Mouse (Mus musculus) stomach, embryonic 15.5 days (tissue): Measurements from ENCODE around the gene Nfia. TPM values are rescaled to one million over a fixed set of nuclear protein-coding genes. Genes with fewer than 3 reads are reported as not detected.

ENCODE experiments used
- ATAC-seq: fragments of 200-750 bp; cut with Nextera tagmentation; 2 replicates; pipeline ENCODE4 v1.8.0; 2017; ENCODE audit warnings: low read depth, moderate number of reproducible peaks, moderate TSS enrichment; ENCODE audit not compliant: insufficient read depth, low FRiP score
- H3K27ac ChIP-seq: fragments of 300-500 bp; sonication (generic); 2 replicates; pipeline ENCODE4 v1.5.1; 2015; ENCODE audit warnings: mild to moderate bottlenecking, inconsistent platforms
- H3K27me3 ChIP-seq: fragments of 300-500 bp; sonication (generic); replicated peaks from 2 replicates; pipeline ENCODE4 v1.6.1; 2015; ENCODE audit warnings: inconsistent platforms
- H3K36me3 ChIP-seq: fragments of 300-500 bp; sonication (generic); 2 replicates; pipeline ENCODE4 v1.6.1; 2015; ENCODE audit warnings: inconsistent platforms
- H3K4me1 ChIP-seq: fragments of 300-500 bp; sonication (generic); 2 replicates; pipeline ENCODE4 v1.6.1; 2015; ENCODE audit warnings: inconsistent platforms
- H3K4me2 ChIP-seq: fragments of 300-500 bp; sonication (generic); 2 replicates; pipeline ENCODE4 v1.6.1; 2015; ENCODE audit warnings: mild to moderate bottlenecking, inconsistent platforms
- H3K4me3 ChIP-seq: fragments of 300-500 bp; sonication (generic); replicated peaks from 2 replicates; pipeline ENCODE4 v1.5.1; 2015; ENCODE audit warnings: inconsistent platforms
- H3K9ac ChIP-seq: fragments of 300-500 bp; sonication (generic); 2 replicates; pipeline ENCODE4 v1.6.1; 2015; ENCODE audit warnings: inconsistent platforms
- H3K9me3 ChIP-seq: fragments of 300-500 bp; sonication (generic); 2 replicates; pipeline ENCODE4 v1.6.1; 2016; ENCODE audit warnings: inconsistent platforms
- WGBS: fragments of 180-500 bp; shearing (Covaris S2); methylation state at CpG from one replicate; pipeline ENCODE4 v1.1.7; 2015; 5-methylcytosine and 5-hydroxymethylcytosine counted together
- polyA plus RNA-seq: library from polyadenylated mRNA; unstranded; fragments of >200 nt; fragmentation: Nextera tagmentation; extraction: Ambion mirVana; gene quantifications from 2 replicates; pipeline ENCODE4 v1.2.1, GENCODE M21; 2015

Gene Nfia
- polyA plus RNA-seq, 1 experiment from 2014 or later, result 45.5 TPM

- Histone ChIP-seq H3K9ac (no peak overlapping the region), H3K27ac (no peak overlapping the region), H3K4me1 (peaks cover 5% of the 10 kb centered on the region; the same call in 1 of the 2 replicates), H3K36me3 (no peaks in the 10 kb centered on the region), H3K4me2 (no peak overlapping the region), H3K4me3 (no peak overlapping the region), H3K27me3 (no peaks in the 10 kb centered on the region), H3K9me3 (no peaks in the 10 kb centered on the region)
- 77% methylated on average over 5 of the region's 5 CpGs for WGBS
- ATAC-seq, result no peak
These were observed 216.2 kb downstream of the Nfia start for GRCm38 (mm10) chr4:97988703-97989102.

DNA sequence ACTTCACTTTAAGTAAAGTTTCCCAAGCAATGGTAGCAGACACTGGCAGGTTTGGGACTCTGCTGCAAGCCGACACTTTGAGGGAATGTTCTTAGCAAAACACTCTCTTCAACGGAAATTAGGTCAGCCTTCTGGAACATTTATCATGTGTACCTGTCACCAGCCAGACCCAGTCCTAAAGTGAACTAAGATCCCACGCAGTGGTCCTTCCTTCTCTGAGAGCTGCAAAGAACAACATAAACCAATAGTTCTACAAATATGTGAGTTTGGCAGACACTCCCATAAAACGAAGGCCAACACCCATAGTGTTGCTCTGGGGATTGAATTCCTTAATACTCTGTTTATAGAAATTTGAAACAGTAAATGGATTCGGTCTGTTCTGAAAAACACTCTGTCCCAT is 217.9 kb downstream of the Nfia start:
- peak; percentile 22; the same call in 1 of the 2 replicates for ATAC-seq
- 18% methylated on average over 5 of the region's 5 CpGs for WGBS
- Histone ChIP-seq H3K4me3 (no peak overlapping the region), H3K9ac (no peak overlapping the region), H3K4me1 (peaks cover 5% of the 10 kb centered on the region; the same call in 1 of the 2 replicates), H3K27ac (peak overlapping the region; percentile 31; the same call in 1 of the 2 replicates), H3K27me3 (no peaks in the 10 kb centered on the region), H3K4me2 (no peak overlapping the region), H3K9me3 (no peaks in the 10 kb centered on the region), H3K36me3 (no peaks in the 10 kb centered on the region)

DNA sequence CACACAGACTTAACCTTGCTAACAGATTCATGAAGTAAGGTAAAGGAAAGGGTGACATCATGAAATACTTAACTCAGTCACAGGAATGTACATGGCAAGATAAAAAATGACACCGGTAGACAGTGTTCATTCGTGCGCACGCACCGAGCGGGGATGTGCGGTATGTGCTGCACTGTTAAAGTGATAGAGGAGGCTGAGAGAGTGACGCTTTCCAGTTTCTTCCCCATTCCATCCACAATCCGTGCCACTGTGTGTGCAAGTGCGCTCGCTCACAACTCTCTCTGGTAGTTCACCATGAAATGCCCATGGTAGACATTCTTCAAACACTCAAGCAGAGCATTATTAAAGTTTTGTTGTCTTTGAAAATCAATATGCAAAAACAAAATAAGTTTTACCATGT is 218.9 kb downstream of the Nfia start:
- ATAC-seq, result no peak
- Histone ChIP-seq H3K4me1 (peaks cover 5% of the 10 kb centered on the region; the same call in 1 of the 2 replicates), H3K9ac (no peak overlapping the region), H3K27ac (no peak overlapping the region), H3K4me2 (no peak overlapping the region), H3K4me3 (no peak overlapping the region), H3K27me3 (no peaks in the 10 kb centered on the region), H3K9me3 (no peaks in the 10 kb centered on the region), H3K36me3 (no peaks in the 10 kb centered on the region)
- 89% methylated on average over 11 of the region's 11 CpGs for WGBS

- Histone ChIP-seq H3K4me2 (no peak overlapping the region), H3K9me3 (no peaks in the 10 kb centered on the region), H3K27ac (no peak overlapping the region), H3K36me3 (no peaks in the 10 kb centered on the region), H3K4me3 (no peak overlapping the region), H3K9ac (no peak overlapping the region), H3K4me1 (peaks cover 5% of the 10 kb centered on the region; the same call in 1 of the 2 replicates), H3K27me3 (no peaks in the 10 kb centered on the region)
- no peak for ATAC-seq
- WGBS, result 53% methylated on average over 3 of the region's 3 CpGs
These were observed 219.3 kb downstream of the Nfia start for GRCm38 (mm10) chr4:97991880-97992279.

DNA sequence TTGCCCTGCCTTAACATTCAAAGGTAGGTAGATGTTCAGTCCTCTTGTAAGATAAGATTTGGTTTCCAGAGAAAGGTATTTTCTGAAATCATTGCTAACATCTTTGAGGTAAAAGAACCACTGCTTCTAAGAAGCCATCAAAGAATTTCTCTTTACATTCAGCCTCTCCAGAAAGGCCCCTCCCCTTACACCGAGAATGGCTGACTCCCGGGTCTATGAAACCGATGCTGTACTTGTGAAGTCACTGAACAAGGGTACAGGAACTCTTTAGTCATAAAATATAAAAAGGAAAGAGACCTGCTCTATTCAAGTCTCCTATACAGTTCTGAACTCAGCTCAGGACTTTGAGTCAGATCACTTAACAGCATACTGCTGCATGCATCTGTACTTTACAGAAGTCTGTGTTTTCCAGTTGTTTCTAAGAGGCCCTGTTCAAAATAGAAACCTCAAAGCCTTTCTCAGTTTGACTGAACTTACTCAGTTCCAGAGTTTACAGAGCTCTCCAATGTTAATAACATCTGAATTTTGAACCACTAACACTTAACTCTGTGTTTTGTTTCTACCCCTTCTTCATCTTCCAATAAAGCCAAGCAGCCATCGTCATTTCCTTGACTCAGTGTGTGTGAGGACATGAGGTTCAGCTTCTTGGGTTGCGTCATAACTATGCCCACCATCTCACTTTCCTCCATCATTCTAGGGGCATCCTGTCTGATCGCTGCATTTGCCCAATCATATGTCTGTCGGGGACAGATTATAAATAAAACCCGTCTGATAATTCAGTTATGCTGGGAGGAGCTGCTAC is 223.6 kb downstream of the Nfia start:
- no peaks in the 10 kb centered on the region for H3K27me3 ChIP-seq
- no peak overlapping the region for H3K27ac ChIP-seq

DNA sequence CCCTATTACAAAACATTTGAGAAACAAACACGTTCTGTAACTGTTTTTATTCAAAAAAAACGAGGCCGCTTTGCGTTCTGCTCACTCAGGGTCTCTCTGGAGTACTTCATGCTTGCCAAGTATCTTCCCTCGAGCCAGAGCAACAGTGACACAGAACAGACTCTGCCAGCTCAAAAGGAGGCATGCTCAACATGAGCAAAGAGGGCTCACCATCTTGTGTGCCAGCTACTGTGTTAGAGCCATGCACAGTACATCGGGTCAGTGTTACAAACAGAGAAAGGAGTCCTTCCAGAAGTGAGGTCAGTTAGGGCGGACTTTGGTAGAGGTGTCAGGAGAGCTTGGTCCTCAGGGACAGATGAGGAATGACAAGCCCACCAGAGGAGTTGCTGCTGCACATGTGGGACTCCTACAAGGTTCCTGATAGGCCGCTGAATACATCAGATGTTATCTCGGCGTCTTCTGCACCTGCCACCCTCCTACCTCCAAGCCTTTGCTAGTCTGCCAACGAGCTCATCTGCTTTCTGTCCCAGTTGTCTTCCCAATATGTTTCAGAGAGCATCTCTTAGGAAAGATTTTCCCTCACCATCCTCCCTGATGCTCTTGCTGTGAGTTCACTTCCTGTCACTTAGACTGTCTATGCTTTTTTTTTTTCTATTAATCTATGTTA is 224.8 kb downstream of the Nfia start:
- H3K27me3 ChIP-seq, result no peaks in the 10 kb centered on the region
- no peak overlapping the region for H3K27ac ChIP-seq
- no peak for ATAC-seq
- no peak overlapping the region for H3K9ac ChIP-seq
- 73% methylated on average over 11 of the region's 11 CpGs for WGBS
- H3K9me3 ChIP-seq, result no peaks in the 10 kb centered on the region
- H3K4me1 ChIP-seq, result peaks cover 4% of the 10 kb centered on the region; the same call in 1 of the 2 replicates
- H3K4me3 ChIP-seq, result no peak overlapping the region
- no peaks in the 10 kb centered on the region for H3K36me3 ChIP-seq
- no peak overlapping the region for H3K4me2 ChIP-seq

More for the DNA sequence above, 223.6 kb downstream of the Nfia start:
- Histone ChIP-seq H3K4me2 (no peak overlapping the region), H3K36me3 (no peaks in the 10 kb centered on the region), H3K9me3 (no peaks in the 10 kb centered on the region), H3K4me1 (no peaks in the 10 kb centered on the region), H3K4me3 (no peak overlapping the region), H3K9ac (no peak overlapping the region)
- ATAC-seq, result no peak
- 79% methylated on average over 8 of the region's 8 CpGs for WGBS

DNA sequence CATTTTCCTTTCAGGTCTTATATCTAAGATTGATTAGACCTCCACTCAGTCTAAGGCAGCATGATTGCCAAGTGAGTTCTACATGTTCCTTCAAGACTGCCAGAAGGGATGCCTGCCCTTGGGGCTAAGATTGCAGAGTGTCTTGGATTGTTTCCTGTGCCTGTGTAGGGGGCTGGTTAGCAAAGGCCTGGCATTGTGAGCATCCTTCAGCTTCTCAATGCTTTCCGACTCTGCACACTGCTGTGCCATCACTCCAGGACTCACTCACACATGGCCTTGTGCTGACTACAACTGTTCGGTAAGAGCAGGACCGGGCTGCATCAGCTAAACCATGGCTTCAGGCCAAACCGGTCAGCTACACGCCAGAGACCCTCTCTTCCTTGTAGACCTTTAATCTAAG is 229.7 kb downstream of the Nfia start:
- peak overlapping the region; percentile 91; the same call in 1 of the 2 replicates for H3K27ac ChIP-seq
- no peaks in the 10 kb centered on the region for H3K36me3 ChIP-seq
- ATAC-seq, result no peak
- H3K9ac ChIP-seq, result no peak overlapping the region
- peaks cover 30% of the 10 kb centered on the region for H3K4me1 ChIP-seq
- 58% methylated on average over 5 of the region's 5 CpGs for WGBS
- no peaks in the 10 kb centered on the region for H3K9me3 ChIP-seq
- no peaks in the 10 kb centered on the region for H3K27me3 ChIP-seq
- H3K4me2 ChIP-seq, result no peak overlapping the region
- no peak overlapping the region for H3K4me3 ChIP-seq

DNA sequence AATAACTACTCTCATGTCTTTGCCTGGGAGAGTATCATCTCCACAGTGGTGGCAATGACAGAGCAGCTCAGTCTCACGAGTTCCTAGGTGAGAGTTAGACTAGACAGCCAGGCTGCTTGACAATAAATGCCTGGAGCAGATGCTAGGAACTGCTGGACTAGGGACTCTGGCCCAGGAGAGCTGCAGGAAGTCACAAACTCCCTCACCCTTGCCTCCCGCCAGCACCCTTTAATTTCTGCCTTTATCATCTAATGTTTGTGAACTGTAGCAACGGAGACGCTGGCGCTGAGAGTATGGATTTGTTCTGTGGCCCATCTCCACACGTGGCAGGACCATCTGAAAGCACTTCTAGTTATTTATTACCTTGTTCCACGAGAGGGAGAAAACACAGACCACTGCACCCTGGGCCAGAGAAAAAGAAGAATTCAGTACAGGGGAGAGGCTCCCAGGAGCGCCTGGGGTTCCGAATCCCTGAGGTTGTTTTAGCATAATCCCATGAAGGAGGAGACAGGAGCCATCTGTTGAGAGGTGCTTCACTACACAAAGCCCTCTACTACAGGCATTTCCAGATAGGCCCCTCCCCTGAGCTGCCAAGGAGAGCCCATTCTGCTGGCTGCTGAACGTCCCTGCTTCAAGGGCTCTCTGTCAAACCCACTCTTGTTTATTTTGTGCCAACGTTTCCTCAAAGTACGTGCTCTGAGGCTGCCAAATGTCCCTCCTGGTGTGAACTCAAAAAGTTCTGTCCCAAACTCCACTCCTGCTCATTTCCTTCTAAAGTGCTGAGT is 231.0 kb downstream of the Nfia start:
- Histone ChIP-seq H3K4me2 (peak overlapping the region; percentile 35), H3K9me3 (no peaks in the 10 kb centered on the region), H3K4me1 (peaks cover 30% of the 10 kb centered on the region), H3K4me3 (no peak overlapping the region), H3K9ac (no peak overlapping the region), H3K36me3 (no peaks in the 10 kb centered on the region), H3K27ac (peak overlapping the region; percentile 91), H3K27me3 (no peaks in the 10 kb centered on the region)
- peak; percentile 80 for ATAC-seq
- WGBS, result 10% methylated on average over 12 of the region's 12 CpGs

GRCm38 (mm10) chr4:98004108-98004625 is 231.6 kb downstream of the Nfia start:
- no peaks in the 10 kb centered on the region for H3K27me3 ChIP-seq
- peak overlapping the region; percentile 91 for H3K27ac ChIP-seq
- H3K36me3 ChIP-seq, result no peaks in the 10 kb centered on the region
- H3K4me1 ChIP-seq, result peaks cover 30% of the 10 kb centered on the region
- peak; percentile 89 for ATAC-seq
- 11% methylated on average over 11 of the region's 11 CpGs for WGBS
- no peak overlapping the region for H3K9ac ChIP-seq
- no peaks in the 10 kb centered on the region for H3K9me3 ChIP-seq
- H3K4me3 ChIP-seq, result no peak overlapping the region
- peak overlapping the region; percentile 35 for H3K4me2 ChIP-seq

- no peak for ATAC-seq
- H3K9ac ChIP-seq, result no peak overlapping the region
- H3K27me3 ChIP-seq, result no peaks in the 10 kb centered on the region
- H3K4me3 ChIP-seq, result no peak overlapping the region
- no peak overlapping the region for H3K4me2 ChIP-seq
- H3K4me1 ChIP-seq, result peaks cover 30% of the 10 kb centered on the region
- H3K27ac ChIP-seq, result peak overlapping the region; percentile 91
- 63% methylated on average over 6 of the region's 6 CpGs for WGBS
- H3K9me3 ChIP-seq, result no peaks in the 10 kb centered on the region
- H3K36me3 ChIP-seq, result no peaks in the 10 kb centered on the region
These were observed 232.5 kb downstream of the Nfia start for GRCm38 (mm10) chr4:98004986-98005385.

- no peak for ATAC-seq
- Histone ChIP-seq H3K9me3 (no peaks in the 10 kb centered on the region), H3K27ac (peak overlapping the region; percentile 44), H3K4me1 (peaks cover 11% of the 10 kb centered on the region), H3K9ac (no peak overlapping the region), H3K4me2 (no peak overlapping the region), H3K27me3 (no peaks in the 10 kb centered on the region), H3K4me3 (no peak overlapping the region), H3K36me3 (no peaks in the 10 kb centered on the region)
- WGBS, result 50% methylated on average over 4 of the region's 4 CpGs
These were observed 236.4 kb downstream of the Nfia start for GRCm38 (mm10) chr4:98008814-98009368.
